Mouse (Mus musculus): Measurements from ENCODE around the gene Tha1.

Tha1 gene

DNA sequence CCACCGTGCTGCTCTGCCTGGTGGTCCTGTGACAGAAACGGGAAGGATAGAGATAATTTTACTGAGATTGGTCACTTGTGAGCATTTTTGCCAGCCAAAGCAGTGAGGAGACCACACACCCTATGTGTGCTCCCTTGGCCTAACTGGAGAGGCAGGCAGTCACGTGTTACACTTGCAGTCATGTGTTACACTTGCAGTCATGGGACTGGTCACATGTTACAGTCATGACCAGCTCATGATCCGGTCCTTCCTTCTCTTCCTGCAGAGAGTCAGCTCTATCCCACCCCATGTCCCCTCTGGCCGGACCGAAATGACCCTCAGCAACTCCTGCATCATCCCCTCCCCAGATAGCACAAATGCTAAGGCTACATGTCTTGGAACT, 7.7 kb upstream of the Tha1 start:
- no peak for DNase-seq

DNA sequence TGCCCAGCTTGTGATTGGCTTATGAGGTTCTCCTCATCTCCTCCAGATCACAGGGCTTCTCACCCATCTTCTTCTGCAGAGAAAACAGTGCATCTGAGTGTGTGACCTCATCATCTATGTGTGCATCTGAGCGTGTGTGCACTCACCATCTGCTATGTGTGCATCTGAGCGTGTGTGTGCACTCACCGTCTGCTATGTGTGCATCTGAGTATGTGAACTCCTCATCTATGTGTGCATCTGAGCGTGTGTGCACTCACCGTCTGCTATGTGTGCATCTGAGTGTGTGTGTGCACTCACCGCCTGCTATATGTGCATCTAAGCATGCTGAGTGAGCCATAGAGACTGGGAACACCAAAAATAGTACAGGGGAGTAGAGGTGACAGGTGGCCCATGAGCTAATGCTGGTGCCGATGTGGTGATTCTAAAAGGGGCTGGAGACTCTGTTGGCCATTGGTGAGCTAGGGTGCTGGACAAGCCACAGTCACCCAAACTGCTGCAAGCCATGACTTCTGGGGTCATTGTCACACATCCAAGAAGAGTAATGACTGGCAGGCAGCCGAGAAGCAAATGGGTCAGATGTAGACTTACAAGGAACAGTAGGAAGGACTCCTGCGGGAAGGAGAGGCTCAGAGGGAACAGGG, 7.2 kb upstream of the Tha1 start:
- no peak for DNase-seq

GRCm38 (mm10) chr11:117879676-117880075, 6.4 kb upstream of the Tha1 start:
- DNase-seq: no peak

DNA sequence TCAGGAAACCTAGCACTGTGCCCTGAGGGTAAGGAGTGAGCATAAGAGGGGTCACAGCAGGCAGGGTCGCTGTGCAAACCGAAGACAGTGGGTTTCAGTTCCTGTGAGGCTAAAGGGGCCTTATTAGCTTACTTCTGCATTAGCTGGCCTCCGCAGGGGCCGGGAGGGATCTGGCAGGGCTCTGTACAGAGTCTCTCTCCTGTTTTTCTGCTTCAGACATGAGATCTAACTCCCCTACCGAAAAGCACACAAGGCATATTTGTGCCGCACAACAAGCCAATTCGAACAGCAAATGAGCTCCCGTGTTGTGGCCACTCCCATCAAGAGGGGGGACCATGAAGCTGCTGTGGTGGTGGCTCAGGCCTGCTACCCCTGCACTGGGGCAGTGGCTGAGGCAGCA, 5.6 kb upstream of the Tha1 start:
- no peak for DNase-seq

- peak; percentile 47 for DNase-seq
Observed at GRCm38 (mm10) chr11:117877917-117878745, 4.8 kb upstream of the Tha1 start.

DNA sequence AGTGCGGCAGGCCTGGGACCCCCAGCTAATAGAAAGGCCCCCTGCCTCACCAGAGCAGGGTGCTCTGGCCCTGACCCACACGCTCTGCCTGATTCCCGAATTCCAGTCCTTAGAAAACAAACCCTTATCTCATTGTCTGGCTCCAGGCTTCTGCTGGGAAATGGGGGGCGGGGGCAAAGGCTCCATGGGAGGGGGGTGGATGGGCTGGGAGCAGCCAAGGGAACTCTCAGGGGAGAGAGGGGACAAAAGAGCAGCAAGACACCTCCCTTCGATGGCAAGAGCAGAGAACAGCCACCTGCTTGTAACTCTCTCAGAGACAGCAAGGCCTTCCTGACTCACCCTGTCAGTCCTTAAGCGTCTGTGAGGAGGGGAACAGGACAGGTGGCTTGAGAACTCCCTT, 2.4 kb upstream of the Tha1 start:
- DNase-seq: no peak

DNA sequence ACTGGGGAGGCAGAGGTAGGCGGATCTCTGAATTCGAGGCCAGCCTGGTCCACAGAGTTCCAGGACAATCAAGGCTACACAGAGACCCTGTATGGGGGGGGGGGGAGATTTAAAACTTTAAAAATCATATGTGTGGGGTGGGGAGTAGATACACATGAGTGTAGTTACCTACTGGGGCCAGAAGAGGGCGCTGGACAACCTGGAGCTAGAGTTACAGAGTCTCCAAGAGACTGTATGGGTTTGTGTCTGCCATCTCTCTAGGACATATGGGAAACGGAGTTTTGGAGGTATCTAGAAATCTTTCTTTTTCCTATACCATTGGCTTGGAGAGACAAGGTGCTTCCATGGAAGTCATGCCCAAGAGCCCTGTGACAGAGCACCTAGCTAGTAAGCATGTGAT, 1.1 kb upstream of the Tha1 start:
- no peak for DNase-seq

GRCm38 (mm10) chr11:117871911-117872584, 1.2 kb downstream of the Tha1 start:
- DNase-seq: no peak

DNA sequence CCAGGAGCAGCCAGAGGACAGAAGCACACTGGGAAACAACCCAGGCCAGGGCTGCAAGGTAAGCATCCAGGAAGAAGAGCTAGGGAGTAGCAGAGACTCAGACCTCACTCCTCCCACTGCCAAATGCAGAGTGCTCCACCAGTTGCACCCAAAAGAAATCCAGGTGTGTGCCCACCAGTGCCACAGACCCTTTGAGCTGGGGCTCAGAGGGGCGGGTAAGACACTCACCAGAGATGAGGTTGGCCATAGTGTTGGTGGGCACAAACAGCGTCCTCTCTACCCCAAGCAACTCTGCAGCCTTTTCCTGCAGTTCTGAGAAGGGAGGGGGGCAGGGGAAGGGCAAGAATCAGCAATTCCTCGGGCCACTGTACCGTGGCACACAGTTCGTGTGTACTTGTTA, 1.9 kb downstream of the Tha1 start:
- DNase-seq: no peak

DNA sequence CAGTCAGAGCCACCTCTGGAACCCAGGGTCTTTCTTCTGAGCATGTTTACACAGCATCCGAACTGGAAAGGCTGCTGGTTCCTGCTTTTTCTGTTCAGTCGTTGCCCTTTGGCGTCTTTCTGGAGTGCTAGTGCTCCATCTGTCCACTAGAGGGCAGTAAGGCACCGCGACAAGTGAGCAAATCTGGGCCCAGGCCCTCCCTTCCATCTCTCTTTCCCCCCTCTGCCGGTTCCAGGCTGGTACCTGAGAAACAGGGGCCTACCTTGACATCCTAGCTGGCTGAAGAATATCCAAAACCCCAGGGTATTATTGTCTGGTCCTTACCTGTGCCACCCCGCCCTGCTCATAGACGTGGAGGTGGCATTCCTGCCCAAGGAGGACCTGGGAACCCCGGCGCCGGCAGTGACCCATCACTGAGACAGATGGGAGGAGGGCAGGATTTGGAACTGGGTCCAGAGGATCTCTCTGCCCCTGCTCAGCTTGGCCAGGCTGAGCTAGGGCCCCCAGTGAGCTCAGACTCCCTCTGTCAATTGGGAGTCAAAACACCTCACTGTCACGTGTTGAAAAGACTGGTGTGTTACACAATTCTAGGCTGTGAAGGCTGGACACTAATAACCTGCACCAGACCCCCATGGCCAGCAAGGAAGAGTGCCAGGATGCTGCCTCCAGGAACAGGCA, 2.5 kb downstream of the Tha1 start:
- DNase-seq: peak; percentile 78

GRCm38 (mm10) chr11:117865988-117866387, 7.3 kb downstream of the Tha1 start:
- DNase-seq: no peak

DNA sequence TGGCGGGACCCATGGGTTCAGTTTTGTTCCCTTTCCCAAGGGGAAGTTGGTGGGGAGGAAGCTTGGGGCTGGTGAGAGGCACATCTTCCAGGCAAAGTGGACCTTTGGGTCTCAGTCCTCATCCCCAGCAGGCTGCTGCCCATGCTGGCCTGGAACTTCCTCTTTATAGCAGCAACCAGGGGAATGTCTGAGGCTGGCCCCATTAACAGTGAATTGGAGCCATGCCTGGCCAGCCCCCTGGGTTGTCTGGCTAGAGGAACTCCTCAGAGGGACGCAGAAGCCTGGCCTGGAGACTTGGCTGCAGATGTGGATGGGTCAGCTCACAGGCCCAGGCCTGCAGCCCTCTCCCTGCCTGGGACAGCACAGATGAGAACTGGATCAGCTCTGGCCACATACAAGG, 8.5 kb downstream of the Tha1 start:
- no peak for DNase-seq

GRCm38 (mm10) chr11:117863174-117863856, 10.0 kb downstream of the Tha1 start:
- no peak for DNase-seq

- no peak for DNase-seq
Observed at GRCm38 (mm10) chr11:117860601-117861000, 12.7 kb downstream of the Tha1 start, which contains the start of gene Tmem235. Gene Tmem235 (plus strand): TSS chr11:117860752.

DNA sequence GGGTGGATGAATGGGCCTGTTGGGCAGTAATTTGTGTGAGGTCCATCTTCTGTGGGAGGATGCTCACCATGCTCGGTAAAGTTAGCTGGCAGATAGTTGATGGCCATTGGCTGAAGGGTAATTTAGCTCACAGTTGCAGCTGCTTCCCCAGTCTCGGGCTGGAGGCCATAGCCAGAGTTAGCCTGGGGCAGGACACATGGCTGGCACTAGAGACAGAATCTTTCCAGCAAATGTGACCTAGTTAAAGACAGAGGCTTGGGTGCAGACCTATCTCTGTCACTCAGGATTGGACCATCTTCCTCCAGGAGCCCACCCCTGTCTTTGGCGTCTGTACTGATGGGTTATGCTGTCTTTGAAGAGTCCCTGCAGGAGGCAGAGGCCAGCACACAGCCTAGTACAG, 14.9 kb downstream of the Tha1 start:
- DNase-seq: no peak

GRCm38 (mm10) chr11:117857462-117857861, 15.8 kb downstream of the Tha1 start:
- DNase-seq: no peak

DNA sequence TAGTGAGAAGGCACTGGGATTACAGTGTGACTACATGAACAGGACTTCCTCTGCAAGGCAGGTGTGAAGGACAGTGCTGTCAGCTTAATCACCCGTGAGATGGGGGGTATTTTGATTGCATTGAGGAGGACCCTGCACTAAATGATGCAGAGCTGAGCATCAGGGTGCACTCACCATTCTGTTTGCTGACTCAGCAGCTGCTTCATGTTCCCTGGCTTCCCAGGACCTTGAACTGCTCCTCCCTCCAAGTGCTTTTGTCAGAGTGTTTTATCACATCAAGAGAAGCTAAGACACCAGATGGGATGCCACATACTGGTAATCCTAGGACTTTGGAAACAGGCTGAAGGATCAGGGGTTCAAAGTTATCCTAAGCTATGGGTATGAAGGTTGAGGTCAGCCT, 17.3 kb downstream of the Tha1 start:
- no peak for DNase-seq

DNA sequence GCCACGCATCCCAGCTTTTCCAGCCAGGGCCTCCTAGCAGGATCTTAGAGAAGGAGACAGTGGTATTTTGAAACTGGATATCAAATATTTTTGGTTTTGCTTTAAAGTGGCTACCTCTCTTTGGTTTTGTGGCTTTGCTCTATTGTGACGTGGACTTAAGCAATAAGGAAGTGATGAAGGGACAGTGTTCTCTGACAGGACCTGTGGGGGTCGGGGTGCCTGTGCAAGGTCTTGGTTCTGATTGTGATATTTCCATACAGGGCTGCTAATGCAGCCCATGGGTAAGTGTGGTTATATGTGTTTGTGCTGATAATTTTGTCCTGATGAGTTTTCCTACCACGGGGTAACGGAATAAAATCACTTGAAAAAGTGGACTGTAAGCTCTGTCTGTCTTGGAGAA, 17.9 kb downstream of the Tha1 start:
- no peak for DNase-seq

- DNase-seq: no peak
Observed at GRCm38 (mm10) chr11:117854241-117854640, 19.0 kb downstream of the Tha1 start.

GRCm38 (mm10) chr11:117852875-117853274, 20.4 kb downstream of the Tha1 start:
- DNase-seq: no peak

DNA sequence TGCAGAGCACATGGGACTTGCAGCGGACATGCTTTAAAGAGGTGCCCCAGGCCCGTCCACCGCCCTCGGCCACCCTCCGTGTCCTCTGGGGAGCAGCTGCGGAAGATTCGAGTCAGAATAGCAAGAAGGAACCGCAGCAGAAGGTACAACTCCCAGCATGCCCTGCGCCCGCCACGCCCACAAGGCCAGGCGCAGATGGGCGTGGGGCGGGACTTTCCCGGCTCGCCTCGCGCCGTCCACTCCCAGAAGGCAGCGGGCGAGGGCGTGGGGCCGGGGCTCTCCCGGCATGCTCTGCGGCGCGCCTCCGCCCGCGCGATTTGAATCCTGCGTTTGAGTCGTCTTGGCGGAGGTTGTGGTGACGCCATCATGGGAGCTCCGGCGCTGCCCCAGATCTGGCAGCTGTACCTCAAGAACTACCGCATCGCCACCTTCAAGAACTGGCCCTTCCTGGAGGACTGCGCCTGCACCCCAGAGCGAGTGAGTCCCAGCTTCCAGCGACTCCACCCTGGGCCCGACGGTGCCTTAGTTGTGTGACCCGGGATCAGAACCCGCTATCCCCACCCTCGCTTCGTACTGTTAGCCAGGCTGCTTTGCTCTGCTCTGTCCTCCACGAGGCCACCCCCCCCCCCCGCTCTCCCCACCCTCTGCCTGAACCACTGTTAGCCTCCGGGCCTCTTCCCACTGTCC, 24.2 kb downstream of the Tha1 start, which contains the start of gene Birc5:
Birc5 (plus strand) TSS at position 267 of the 687 bp plus-strand sequence.
- peak; percentile 97 for DNase-seq

Data from lung, postnatal 14 days (tissue).